Mouse (Mus musculus): Measurements from ENCODE around the gene Tbcel. TPM values are rescaled to one million over a fixed set of nuclear protein-coding genes. Genes with fewer than 3 reads are reported as not detected.

Tbcel gene
- total RNA-seq, 1 experiment: 9.1 TPM

- Histone ChIP-seq H3K36me3 (ENCODE audit: control insufficient read depth, insufficient read depth, low read length, poor library complexity, severe bottlenecking) (no peaks in the 10 kb centered on the region), H3K9ac (ENCODE audit: insufficient read depth, low read depth, low read length, poor library complexity, severe bottlenecking) (no peak overlapping the region), H3K9me3 (ENCODE audit: control insufficient read depth, insufficient read depth, low read depth, low read length) (no peaks in the 10 kb centered on the region), H3K4me3 (ENCODE audit: insufficient read depth in 1 of 2, low read depth in 1 of 2, low read length in 2 of 2, poor library complexity in 1 of 2, severe bottlenecking in 1 of 2) (no peak overlapping the region), H3K27ac (ENCODE audit: insufficient read depth, low read depth, low read length, poor library complexity, severe bottlenecking) (no peak overlapping the region), H3K4me1 (ENCODE audit: control insufficient read depth in 2 of 2, insufficient read depth in 2 of 2, low read length in 2 of 2, poor library complexity in 1 of 2) (no peaks in the 10 kb centered on the region)
- no peak for DNase-seq (ENCODE audit: low read depth, low spot score)
- TF ChIP-seq HCFC1 (IDR thresholded peaks at IDR 0.05; ENCODE audit: borderline replicate concordance, insufficient read depth, low read length): no peak
- no peak for TF ChIP-seq ZC3H11A (IDR thresholded peaks at IDR 0.05; ENCODE audit: borderline replicate concordance, low read depth, low read length)
- TF ChIP-seq CHD2 (IDR thresholded peaks at IDR 0.05; ENCODE audit: low read depth, low read length): no peak
- TF ChIP-seq ZNF384 (IDR thresholded peaks at IDR 0.05; ENCODE audit: low read depth, low read length): no peak
- no peak for TF ChIP-seq MAFK (IDR thresholded peaks at IDR 0.05; ENCODE audit: insufficient read depth, low read depth, low read length)
- in situ Hi-C loops (cut with MboI; ENCODE audit: low sequenced_read_pairs in 2 of 2, unreplicated experiment in 2 of 2): no loop called here
Observed at GRCm38 (mm10) chr9:42385656-42386055, 122.0 kb downstream of the Tbcel start.

- Histone ChIP-seq H3K4me3 (ENCODE audit: insufficient read depth in 1 of 2, low read depth in 1 of 2, low read length in 2 of 2, poor library complexity in 1 of 2, severe bottlenecking in 1 of 2) (no peak overlapping the region), H3K9ac (ENCODE audit: insufficient read depth, low read depth, low read length, poor library complexity, severe bottlenecking) (no peak overlapping the region), H3K9me3 (ENCODE audit: control insufficient read depth, insufficient read depth, low read depth, low read length) (no peaks in the 10 kb centered on the region), H3K36me3 (ENCODE audit: control insufficient read depth, insufficient read depth, low read length, poor library complexity, severe bottlenecking) (no peaks in the 10 kb centered on the region), H3K4me1 (ENCODE audit: control insufficient read depth in 2 of 2, insufficient read depth in 2 of 2, low read length in 2 of 2, poor library complexity in 1 of 2) (no peaks in the 10 kb centered on the region), H3K27ac (ENCODE audit: insufficient read depth, low read depth, low read length, poor library complexity, severe bottlenecking) (no peak overlapping the region)
- no peak for TF ChIP-seq HCFC1 (IDR thresholded peaks at IDR 0.05; ENCODE audit: borderline replicate concordance, insufficient read depth, low read length)
- TF ChIP-seq ZNF384 (IDR thresholded peaks at IDR 0.05; ENCODE audit: low read depth, low read length): no peak
- no peak for TF ChIP-seq CHD2 (IDR thresholded peaks at IDR 0.05; ENCODE audit: low read depth, low read length)
- no peak for TF ChIP-seq ZC3H11A (IDR thresholded peaks at IDR 0.05; ENCODE audit: borderline replicate concordance, low read depth, low read length)
- no peak for TF ChIP-seq MAFK (IDR thresholded peaks at IDR 0.05; ENCODE audit: insufficient read depth, low read depth, low read length)
- DNase-seq (ENCODE audit: low read depth, low spot score): no peak
- in situ Hi-C loops (cut with MboI; ENCODE audit: low sequenced_read_pairs in 2 of 2, unreplicated experiment in 2 of 2): no loop called here
Observed at GRCm38 (mm10) chr9:42382628-42383347, 124.8 kb downstream of the Tbcel start.

- no peaks in the 10 kb centered on the region for H3K9me3 ChIP-seq (ENCODE audit: control insufficient read depth, insufficient read depth, low read depth, low read length)
- H3K4me3 ChIP-seq (ENCODE audit: insufficient read depth in 1 of 2, low read depth in 1 of 2, low read length in 2 of 2, poor library complexity in 1 of 2, severe bottlenecking in 1 of 2): no peak overlapping the region
- no peak for DNase-seq (ENCODE audit: low read depth, low spot score)
- no peaks in the 10 kb centered on the region for H3K36me3 ChIP-seq (ENCODE audit: control insufficient read depth, insufficient read depth, low read length, poor library complexity, severe bottlenecking)
- H3K9ac ChIP-seq (ENCODE audit: insufficient read depth, low read depth, low read length, poor library complexity, severe bottlenecking): no peak overlapping the region
- TF ChIP-seq CHD2 (IDR thresholded peaks at IDR 0.05; ENCODE audit: low read depth, low read length) (no peak), HCFC1 (IDR thresholded peaks at IDR 0.05; ENCODE audit: borderline replicate concordance, insufficient read depth, low read length) (no peak), MAFK (IDR thresholded peaks at IDR 0.05; ENCODE audit: insufficient read depth, low read depth, low read length) (no peak), ZNF384 (IDR thresholded peaks at IDR 0.05; ENCODE audit: low read depth, low read length) (no peak), ZC3H11A (IDR thresholded peaks at IDR 0.05; ENCODE audit: borderline replicate concordance, low read depth, low read length) (no peak)
- H3K4me1 ChIP-seq (ENCODE audit: control insufficient read depth in 2 of 2, insufficient read depth in 2 of 2, low read length in 2 of 2, poor library complexity in 1 of 2): no peaks in the 10 kb centered on the region
- in situ Hi-C loops (cut with MboI; ENCODE audit: low sequenced_read_pairs in 2 of 2, unreplicated experiment in 2 of 2): no loop called here
- H3K27ac ChIP-seq (ENCODE audit: insufficient read depth, low read depth, low read length, poor library complexity, severe bottlenecking): no peak overlapping the region
Observed at GRCm38 (mm10) chr9:42382063-42382462, 125.5 kb downstream of the Tbcel start.

- H3K36me3 ChIP-seq (ENCODE audit: control insufficient read depth, insufficient read depth, low read length, poor library complexity, severe bottlenecking): no peaks in the 10 kb centered on the region
- no peak overlapping the region for H3K9ac ChIP-seq (ENCODE audit: insufficient read depth, low read depth, low read length, poor library complexity, severe bottlenecking)
- no peaks in the 10 kb centered on the region for H3K9me3 ChIP-seq (ENCODE audit: control insufficient read depth, insufficient read depth, low read depth, low read length)
- no peak for TF ChIP-seq ZNF384 (IDR thresholded peaks at IDR 0.05; ENCODE audit: low read depth, low read length)
- no peak for TF ChIP-seq ZC3H11A (IDR thresholded peaks at IDR 0.05; ENCODE audit: borderline replicate concordance, low read depth, low read length)
- TF ChIP-seq HCFC1 (IDR thresholded peaks at IDR 0.05; ENCODE audit: borderline replicate concordance, insufficient read depth, low read length): no peak
- no peak for TF ChIP-seq MAFK (IDR thresholded peaks at IDR 0.05; ENCODE audit: insufficient read depth, low read depth, low read length)
- DNase-seq (ENCODE audit: low read depth, low spot score): no peak
- H3K4me1 ChIP-seq (ENCODE audit: control insufficient read depth in 2 of 2, insufficient read depth in 2 of 2, low read length in 2 of 2, poor library complexity in 1 of 2): no peaks in the 10 kb centered on the region
- no peak overlapping the region for H3K27ac ChIP-seq (ENCODE audit: insufficient read depth, low read depth, low read length, poor library complexity, severe bottlenecking)
- in situ Hi-C loops (cut with MboI; ENCODE audit: low sequenced_read_pairs in 2 of 2, unreplicated experiment in 2 of 2): no loop called here
- H3K4me3 ChIP-seq (ENCODE audit: insufficient read depth in 1 of 2, low read depth in 1 of 2, low read length in 2 of 2, poor library complexity in 1 of 2, severe bottlenecking in 1 of 2): 0 out of 4 replicates have a peak overlapping the region, but pooled peaks of 1 of the 2 experiments have one; percentile 15
Observed at GRCm38 (mm10) chr9:42378071-42378470, 129.5 kb downstream of the Tbcel start.
